Mouse (Mus musculus) brain, embryonic 14.5 days (tissue): Measurements from ENCODE around the gene Gm10300.

Experiments
- CTCF ChIP-seq: fragments of 200-500 bp; IDR thresholded peaks from 2 replicates; pipeline ENCODE4 v1.5.1; 2012; ENCODE audit warnings: inconsistent platforms, mild to moderate bottlenecking, moderate library complexity, borderline replicate concordance; ENCODE audit not compliant: insufficient read depth, insufficient read length; ENCODE audit errors: extremely low read depth
- POLR2A ChIP-seq: fragments of 200-500 bp; IDR thresholded peaks from 2 replicates; pipeline ENCODE4 v1.6.1; 2012; ENCODE audit warnings: mild to moderate bottlenecking, inconsistent platforms, borderline replicate concordance; ENCODE audit not compliant: poor library complexity, insufficient read depth, insufficient read length, severe bottlenecking; ENCODE audit errors: extremely low read depth

DNA sequence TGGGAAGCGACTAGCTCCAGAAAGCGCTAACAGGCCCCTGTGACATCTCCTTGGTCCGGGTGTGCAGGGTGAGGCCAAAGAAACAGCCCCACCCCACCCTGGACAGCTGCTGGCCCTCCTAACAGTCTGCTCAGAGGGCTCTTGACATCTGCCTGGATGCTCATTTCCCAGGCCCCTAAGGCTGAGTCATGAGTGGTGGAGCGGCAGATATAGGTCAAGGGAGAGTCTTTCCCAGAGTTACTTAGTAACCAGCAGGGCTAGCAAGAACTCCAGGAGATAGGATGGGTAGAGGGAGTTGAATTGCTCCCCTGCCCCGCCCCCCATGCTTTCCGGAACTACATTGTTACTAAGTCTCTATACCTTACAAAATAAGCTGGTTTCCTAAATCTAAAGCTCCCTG is 18.6 kb downstream of the Gm10300 start:
- no peak for TF ChIP-seq POLR2A
- TF ChIP-seq CTCF, result no peak
